Mouse (Mus musculus) megakaryocyte, adult 5-6 weeks (primary cell): ENCODE results near the gene Pcbp3. TPM values are rescaled to one million over a fixed set of nuclear protein-coding genes. Genes with fewer than 3 reads are reported as not detected.

Source experiments
- total RNA-seq, 2 experiments: library from RNA; stranded (forward) in 1 of 2; stranded (reverse) in 1 of 2; fragments of 153-499, 151-499 nt in 1 of 2; fragments of 221-1000, 200-1000 nt in 1 of 2; gene quantifications; 2 replicates each; pipeline versions ENCODE4 v1.2.3 to v1.2.4; 2015 to 2017

Pcbp3 gene
- total RNA-seq, 2 experiments from 2014 or later = 4.4 to 6.2 TPM

Other genes with a start within 250 kb of the Pcbp3 start
- 0.09 and 0.41 TPM in 2 replicates for gene Col6a1, start 235.7 kb downstream of the Pcbp3 start, total RNA-seq (2015)
- 0.40 and 0.41 TPM in 2 replicates for gene Col6a1, start 235.7 kb downstream of the Pcbp3 start, total RNA-seq (2017)
- gene Slc19a1, start 70.4 kb upstream of the Pcbp3 start, total RNA-seq (2015) = 2.1 and 3.3 TPM in 2 replicates
- 2.6 and 4.3 TPM in 2 replicates for gene Slc19a1, start 70.4 kb upstream of the Pcbp3 start, total RNA-seq (2017)
- 0.09 TPM in 1 of 2 replicates, not detected in the other for gene Col18a1, start 204.7 kb upstream of the Pcbp3 start, total RNA-seq (2015)
- gene Col18a1, start 204.7 kb upstream of the Pcbp3 start, total RNA-seq (2017) = not detected in 2 replicates